Mouse (Mus musculus) testis, adult 2 months (tissue): ENCODE data around the gene Kiss1r. TPM values are rescaled to one million over a fixed set of nuclear protein-coding genes. Genes with fewer than 3 reads are reported as not detected.

Experiments used
- H3K27ac ChIP-seq: fragments of 200-500 bp; 2 replicates; pipeline ENCODE4 v1.5.1; 2012; ENCODE audit warnings: low read depth, low read length; ENCODE audit not compliant: control insufficient read depth, insufficient read depth
- H3K27me3 ChIP-seq: fragments of 200-500 bp; 2 replicates; pipeline ENCODE4 v1.6.1; 2012; ENCODE audit warnings: mild to moderate bottlenecking, low read length, moderate library complexity; ENCODE audit not compliant: control insufficient read depth, insufficient read depth
- H3K36me3 ChIP-seq: fragments of 200-500 bp; 2 replicates; pipeline ENCODE4 v1.6.1; 2012; ENCODE audit warnings: mild to moderate bottlenecking, low read length; ENCODE audit not compliant: control insufficient read depth, insufficient read depth
- H3K4me1 ChIP-seq: fragments of 200-500 bp; 2 replicates; pipeline ENCODE4 v1.6.1; 2012; ENCODE audit warnings: low read length; ENCODE audit not compliant: control insufficient read depth, insufficient read depth
- H3K4me3 ChIP-seq: fragments of 200-500 bp; 2 replicates; pipeline ENCODE4 v1.5.1; 2012; ENCODE audit warnings: low read depth, mild to moderate bottlenecking, low read length, moderate library complexity, mixed read lengths; ENCODE audit not compliant: control insufficient read depth
- CTCF ChIP-seq: fragments of 200-500 bp; IDR thresholded peaks from 2 replicates; pipeline ENCODE4 v1.5.1; 2012; ENCODE audit warnings: low read depth, mild to moderate bottlenecking, inconsistent platforms, low read length, moderate library complexity; ENCODE audit not compliant: control insufficient read depth, insufficient read depth, insufficient replicate concordance
- POLR2A ChIP-seq: fragments of 200-500 bp; IDR thresholded peaks from 2 replicates; pipeline ENCODE4 v1.6.1; 2012; ENCODE audit warnings: low read depth, mild to moderate bottlenecking, inconsistent platforms, low read length, moderate library complexity; ENCODE audit not compliant: control insufficient read depth
- polyA plus RNA-seq: library from polyadenylated mRNA; depleted of rRNA; stranded (reverse); fragments of >200 nt; gene quantifications from 2 replicates; pipeline ENCODE4 v1.2.3, GENCODE M21; 2012

The Kiss1r gene
- polyA plus RNA-seq, 1 experiment, result 0.99 TPM

GRCm38 (mm10) chr10:79897316-79898245 lies 19.2 kb upstream of the Kiss1r start:
- Histone ChIP-seq H3K27me3 (no peaks in the 10 kb centered on the region), H3K4me1 (no peaks in the 10 kb centered on the region), H3K4me3 (no peak overlapping the region), H3K27ac (no peak overlapping the region), H3K36me3 (no peaks in the 10 kb centered on the region)
- TF ChIP-seq POLR2A (no peak), CTCF (no peak)

DNA sequence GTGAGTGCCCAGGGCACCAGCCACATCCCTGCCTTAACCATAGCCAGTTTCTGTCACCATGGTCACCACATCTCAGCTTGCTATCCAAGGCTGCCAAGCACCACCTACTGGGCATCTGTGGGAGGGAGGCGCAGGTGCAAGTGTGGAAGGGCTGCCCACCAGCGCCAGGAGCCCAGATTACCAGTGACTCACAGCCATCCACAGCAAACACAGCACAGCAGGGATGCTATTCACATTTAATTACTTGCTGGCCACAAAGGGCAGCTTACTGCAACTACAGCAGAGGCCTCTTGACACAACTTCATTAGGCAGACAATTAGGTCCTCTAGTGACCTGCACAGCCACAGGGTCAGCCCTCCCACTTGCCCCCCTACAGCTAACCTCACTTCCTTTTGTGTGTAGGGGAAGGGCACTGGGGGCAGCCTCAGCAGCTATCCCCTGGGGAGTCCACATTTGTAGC lies 15.8 kb upstream of the Kiss1r start:
- no peak overlapping the region for H3K4me3 ChIP-seq
- no peaks in the 10 kb centered on the region for H3K36me3 ChIP-seq
- H3K27ac ChIP-seq, result no peak overlapping the region
- TF ChIP-seq POLR2A (no peak), CTCF (no peak)
- H3K4me1 ChIP-seq, result no peaks in the 10 kb centered on the region
- H3K27me3 ChIP-seq, result no peaks in the 10 kb centered on the region

DNA sequence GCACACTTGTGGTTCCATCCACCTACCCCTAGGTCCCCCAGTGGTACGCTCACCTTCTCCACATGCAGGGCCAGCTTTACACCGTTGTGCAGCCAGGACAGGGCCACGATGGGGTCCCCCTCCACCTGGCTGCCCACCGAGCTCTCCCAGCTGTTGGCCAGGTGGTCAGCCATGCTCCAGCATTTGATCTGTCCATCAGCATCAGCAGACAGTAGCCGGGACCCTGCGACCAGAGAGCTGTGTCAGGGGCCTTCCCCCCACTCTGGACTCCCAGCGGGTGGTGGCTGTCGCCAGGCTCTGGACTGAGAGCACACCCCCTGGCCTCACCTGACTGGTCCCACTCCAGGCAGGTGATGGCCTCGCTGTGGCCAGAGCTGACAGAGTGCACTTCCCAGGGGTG lies 10.1 kb upstream of the Kiss1r start:
- Histone ChIP-seq H3K36me3 (no peaks in the 10 kb centered on the region), H3K27ac (no peak overlapping the region), H3K4me3 (no peak overlapping the region), H3K4me1 (peaks cover 7% of the 10 kb centered on the region), H3K27me3 (no peaks in the 10 kb centered on the region)
- TF ChIP-seq CTCF (no peak), POLR2A (no peak)

- TF ChIP-seq CTCF (no peak), POLR2A (no peak)
- Histone ChIP-seq H3K36me3 (no peaks in the 10 kb centered on the region), H3K4me3 (peak overlapping the region; percentile 27), H3K27ac (no peak overlapping the region), H3K27me3 (no peaks in the 10 kb centered on the region), H3K4me1 (peaks cover 7% of the 10 kb centered on the region)
These were observed 9.4 kb upstream of the Kiss1r start for GRCm38 (mm10) chr10:79907415-79907814.

- TF ChIP-seq POLR2A, result peak; percentile 69
- TF ChIP-seq CTCF, result no peak
- H3K36me3 ChIP-seq, result no peaks in the 10 kb centered on the region
These were observed 8.3 kb upstream of the Kiss1r start, which contains the start of gene Med16 for GRCm38 (mm10) chr10:79908167-79909091. Gene Med16 (minus strand): TSS chr10:79908923.

GRCm38 (mm10) chr10:79909092-79909922 lies 7.5 kb upstream of the Kiss1r start:
- Histone ChIP-seq H3K36me3 (no peaks in the 10 kb centered on the region), H3K4me3 (no peak overlapping the region; the same call in 1 of the 2 replicates), H3K4me1 (peaks cover 7% of the 10 kb centered on the region), H3K27ac (peak overlapping the region; percentile 57), H3K27me3 (no peaks in the 10 kb centered on the region)
- TF ChIP-seq POLR2A (no peak), CTCF (no peak)

More at GRCm38 (mm10) chr10:79908167-79909091, 8.3 kb upstream of the Kiss1r start, which contains the start of gene Med16:
- Histone ChIP-seq H3K27me3 (no peaks in the 10 kb centered on the region), H3K4me3 (peak within 1 kb of the TSS; percentile 97), H3K4me1 (peaks cover 7% of the 10 kb centered on the region), H3K27ac (peak within 1 kb of the TSS; percentile 99)
